Mouse (Mus musculus): ENCODE measurements around the gene Ephx1. TPM values are rescaled to one million over a fixed set of nuclear protein-coding genes. Genes with fewer than 3 reads are reported as not detected.
"Not testable (repeated sequence)": the region's sequence is repeated elsewhere in the genome, so short reads cannot be mapped to it uniquely, and the experiment has no call there.

Gene Ephx1
- total RNA-seq, 2 experiments from 2014 or later = 11.6 to 13.8 TPM

GRCm38 (mm10) chr1:181012416-181012815 lies 8.3 kb downstream of the Ephx1 start:
- no peak for DNase-seq

GRCm38 (mm10) chr1:181011601-181012000 lies 9.1 kb downstream of the Ephx1 start:
- no peak for DNase-seq

- no peak for DNase-seq
Measured at GRCm38 (mm10) chr1:181010171-181010932, 10.4 kb downstream of the Ephx1 start.

GRCm38 (mm10) chr1:181009754-181010153 lies 10.9 kb downstream of the Ephx1 start:
- DNase-seq = peak; percentile 83

GRCm38 (mm10) chr1:181009011-181009590 lies 11.6 kb downstream of the Ephx1 start:
- DNase-seq = no peak

- DNase-seq = peak; percentile 45
Measured at GRCm38 (mm10) chr1:181008266-181008665, 12.4 kb downstream of the Ephx1 start.

- no peak for DNase-seq
Measured at GRCm38 (mm10) chr1:181007831-181008230, 12.9 kb downstream of the Ephx1 start.

- DNase-seq = no peak
Measured at GRCm38 (mm10) chr1:181005331-181005730, 15.4 kb downstream of the Ephx1 start.

- no peak for DNase-seq
Measured at GRCm38 (mm10) chr1:181003790-181004189, 16.9 kb downstream of the Ephx1 start.

- DNase-seq = no peak
Measured at GRCm38 (mm10) chr1:181001621-181002020, 19.1 kb downstream of the Ephx1 start.

GRCm38 (mm10) chr1:181001217-181001616 lies 19.5 kb downstream of the Ephx1 start:
- DNase-seq = no peak

- no peak for DNase-seq
Measured at GRCm38 (mm10) chr1:181000501-181001092, 20.1 kb downstream of the Ephx1 start.

GRCm38 (mm10) chr1:180992142-180992541 lies 28.6 kb downstream of the Ephx1 start:
- peak; percentile 59 for DNase-seq

GRCm38 (mm10) chr1:180990671-180991070 lies 30.0 kb downstream of the Ephx1 start:
- DNase-seq = no peak

- DNase-seq = peak; percentile 83
Measured at GRCm38 (mm10) chr1:180987759-180988158, 32.9 kb downstream of the Ephx1 start.

GRCm38 (mm10) chr1:180986701-180987100 lies 34.0 kb downstream of the Ephx1 start:
- DNase-seq = no peak

GRCm38 (mm10) chr1:180981298-180982046 lies 39.2 kb downstream of the Ephx1 start:
- DNase-seq = not testable (repeated sequence)

GRCm38 (mm10) chr1:180980464-180980863 lies 40.2 kb downstream of the Ephx1 start:
- DNase-seq = no peak

GRCm38 (mm10) chr1:180979484-180980251 lies 41.0 kb downstream of the Ephx1 start:
- no peak for DNase-seq

- peak; percentile 50 for DNase-seq
Measured at GRCm38 (mm10) chr1:180976110-180976679, 44.5 kb downstream of the Ephx1 start.

GRCm38 (mm10) chr1:180974126-180974746 lies 46.5 kb downstream of the Ephx1 start:
- DNase-seq = peak; percentile 49
